Mouse (Mus musculus) MEL (cell line): Measurements from ENCODE around the gene Prkar1a. TPM values are rescaled to one million over a fixed set of nuclear protein-coding genes. Genes with fewer than 3 reads are reported as not detected.
"Not testable (repeated sequence)": the region's sequence is repeated elsewhere in the genome, so short reads cannot be mapped to it uniquely, and the experiment has no call there.

Experiments
- DNase-seq: peaks from one replicate; pipeline ENCODE4 v3.0.0; 2011; ENCODE audit warnings: low read depth, low spot score
- H3K27ac ChIP-seq: 2 replicates; pipeline ENCODE4 v1.5.1; 2012; ENCODE audit warnings: low read depth, mild to moderate bottlenecking, control low read depth, low read length, moderate library complexity; ENCODE audit not compliant: control insufficient read depth
- H3K27me3 ChIP-seq, 2 experiments: fragments of 150-350 bp in 1 of 2; sonication (generic) in 1 of 2; 2 replicates each; pipeline ENCODE4 v1.6.1; 2012; ENCODE audit warnings: low read length in 2 of 2, mild to moderate bottlenecking in 2 of 2, improper control_type of control experiment in 1 of 2, moderate library complexity in 1 of 2; ENCODE audit not compliant: insufficient read depth in 2 of 2, control insufficient read depth in 1 of 2
- H3K36me3 ChIP-seq, 2 experiments: 2 replicates each; pipeline ENCODE4 v1.6.1; 2012 to 2014; ENCODE audit warnings: low read length in 2 of 2, improper control_type of control experiment in 1 of 2, inconsistent platforms in 1 of 2, mild to moderate bottlenecking in 1 of 2; ENCODE audit not compliant: insufficient read depth in 2 of 2, control insufficient read depth in 1 of 2
- H3K4me1 ChIP-seq, 2 experiments: fragments of 150-350 bp in 1 of 2; sonication (generic) in 1 of 2; 2 replicates each; pipeline ENCODE4 v1.6.1; 2012; ENCODE audit warnings: low read length in 2 of 2, improper control_type of control experiment in 1 of 2, mild to moderate bottlenecking in 1 of 2; ENCODE audit not compliant: insufficient read depth in 2 of 2, control insufficient read depth in 1 of 2
- H3K4me3 ChIP-seq, 2 experiments: fragments of 150-350 bp in 1 of 2; sonication (generic) in 1 of 2; 2 replicates each; pipeline ENCODE4 v1.5.1; 2012; ENCODE audit warnings: low read depth in 2 of 2, low read length in 2 of 2, mild to moderate bottlenecking in 2 of 2, moderate library complexity in 2 of 2, control low read depth in 1 of 2, improper control_type of control experiment in 1 of 2; ENCODE audit not compliant: control insufficient read depth in 1 of 2, insufficient read depth in 1 of 2
- H3K79me2 ChIP-seq: 2 replicates; pipeline ENCODE4 v1.6.1; 2012; ENCODE audit warnings: mild to moderate bottlenecking, low read length, moderate library complexity; ENCODE audit not compliant: control insufficient read depth, poor library complexity, insufficient read depth
- H3K9ac ChIP-seq: 2 replicates; pipeline ENCODE4 v1.6.1; 2012; ENCODE audit warnings: low read depth, mild to moderate bottlenecking, control low read depth, low read length, moderate library complexity; ENCODE audit not compliant: control insufficient read depth, poor library complexity, severe bottlenecking
- H3K9me3 ChIP-seq: fragments of 150-350 bp; sonication (generic); replicated peaks from 2 replicates; pipeline ENCODE4 v1.6.1; 2012; ENCODE audit warnings: mild to moderate bottlenecking, low read length, improper control_type of control experiment, moderate library complexity; ENCODE audit not compliant: insufficient read depth
- CHD1 ChIP-seq: IDR thresholded peaks from 2 replicates; pipeline ENCODE4 v1.6.1; 2012; ENCODE audit warnings: low read depth, mild to moderate bottlenecking, inconsistent platforms, low read length, improper control_type of control experiment
- CTCF ChIP-seq, 3 experiments: IDR thresholded peaks in 2 of 3; conservative IDR thresholded peaks in 1 of 3; 2 replicates each; pipeline ENCODE4 v1.5.1; 2011 to 2012; ENCODE audit warnings: low read length in 3 of 3, low read depth in 2 of 3, mild to moderate bottlenecking in 2 of 3, improper control_type of control experiment in 1 of 3, inconsistent platforms in 1 of 3, mixed read lengths in 1 of 3, moderate library complexity in 1 of 3; ENCODE audit not compliant: control insufficient read depth in 1 of 3, insufficient read depth in 1 of 3, poor library complexity in 1 of 3, severe bottlenecking in 1 of 3
- E2F4 ChIP-seq: IDR thresholded peaks from 2 replicates; pipeline ENCODE4 v1.6.1; 2011; ENCODE audit warnings: low read depth, low read length, improper control_type of control experiment, borderline replicate concordance
- EP300 ChIP-seq, 2 experiments: IDR thresholded peaks; 2 replicates each; pipeline ENCODE4 v1.6.1; 2011; ENCODE audit warnings: improper control_type of control experiment in 2 of 2, low read length in 2 of 2, low read depth in 1 of 2, mild to moderate bottlenecking in 1 of 2
- ETS1 ChIP-seq: IDR thresholded peaks from 2 replicates; pipeline ENCODE4 v1.6.1; 2012; ENCODE audit warnings: low read depth, mild to moderate bottlenecking, inconsistent platforms, low read length, improper control_type of control experiment, moderate library complexity
- GATA1 ChIP-seq: IDR thresholded peaks from 2 replicates; pipeline ENCODE4 v1.6.1; 2011; ENCODE audit warnings: low read depth, low read length, improper control_type of control experiment
- HCFC1 ChIP-seq: IDR thresholded peaks from 2 replicates; pipeline ENCODE4 v1.6.1; 2012; ENCODE audit warnings: low read depth, mild to moderate bottlenecking, inconsistent platforms, low read length, improper control_type of control experiment, moderate library complexity
- JUND ChIP-seq: IDR thresholded peaks from 2 replicates; pipeline ENCODE4 v1.6.1; 2011; ENCODE audit warnings: low read depth, mild to moderate bottlenecking, improper control_type of control experiment, low read length
- MAX ChIP-seq: IDR thresholded peaks from 2 replicates; pipeline ENCODE4 v1.6.1; 2011; ENCODE audit warnings: low read length, improper control_type of control experiment
- MAZ ChIP-seq: IDR thresholded peaks from 2 replicates; pipeline ENCODE4 v1.6.1; 2012; ENCODE audit warnings: low read depth, mild to moderate bottlenecking, inconsistent platforms, low read length, improper control_type of control experiment
- MXI1 ChIP-seq: IDR thresholded peaks from 2 replicates; pipeline ENCODE4 v1.6.1; 2011; ENCODE audit warnings: mild to moderate bottlenecking, low read depth, low read length, improper control_type of control experiment
- MYC ChIP-seq: IDR thresholded peaks from 2 replicates; pipeline ENCODE4 v1.6.1; 2011; ENCODE audit warnings: low read depth, mild to moderate bottlenecking, low read length, improper control_type of control experiment, moderate library complexity
- NRF1 ChIP-seq: IDR thresholded peaks from 2 replicates; pipeline ENCODE4 v1.6.1; 2014; ENCODE audit warnings: low read depth, mild to moderate bottlenecking, inconsistent platforms, low read length, improper control_type of control experiment, moderate library complexity; ENCODE audit not compliant: poor library complexity, insufficient read depth, severe bottlenecking
- RAD21 ChIP-seq: IDR thresholded peaks from 2 replicates; pipeline ENCODE4 v1.6.1; 2011; ENCODE audit warnings: mild to moderate bottlenecking, low read depth, low read length, improper control_type of control experiment
- RCOR1 ChIP-seq: IDR thresholded peaks from 2 replicates; pipeline ENCODE4 v1.6.1; 2012; ENCODE audit warnings: low read depth, mild to moderate bottlenecking, inconsistent platforms, low read length, improper control_type of control experiment
- SIN3A ChIP-seq: IDR thresholded peaks from 2 replicates; pipeline ENCODE4 v1.6.1; 2012; ENCODE audit warnings: low read length, improper control_type of control experiment, inconsistent platforms
- SMC3 ChIP-seq: IDR thresholded peaks from 2 replicates; pipeline ENCODE4 v1.6.1; 2011; ENCODE audit warnings: low read depth, low read length, improper control_type of control experiment
- TCF12 ChIP-seq: IDR thresholded peaks from 2 replicates; pipeline ENCODE4 v1.6.1; 2014; ENCODE audit warnings: low read depth, mild to moderate bottlenecking, inconsistent platforms, low read length, improper control_type of control experiment, moderate library complexity
- USF1 ChIP-seq: IDR thresholded peaks from 2 replicates; pipeline ENCODE4 v1.6.1; 2014; ENCODE audit warnings: low read depth, mild to moderate bottlenecking, inconsistent platforms, low read length, improper control_type of control experiment, moderate library complexity
- ZC3H11A ChIP-seq: IDR thresholded peaks from 2 replicates; pipeline ENCODE4 v1.6.1; 2012; ENCODE audit warnings: low read depth, mild to moderate bottlenecking, inconsistent platforms, low read length, improper control_type of control experiment
- ZMIZ1 ChIP-seq: IDR thresholded peaks from 2 replicates; pipeline ENCODE4 v1.6.1; 2012; ENCODE audit warnings: low read depth, mild to moderate bottlenecking, inconsistent platforms, low read length, improper control_type of control experiment, moderate library complexity
- ZNF384 ChIP-seq: IDR thresholded peaks from 2 replicates; pipeline ENCODE4 v1.6.1; 2012; ENCODE audit warnings: low read depth, mild to moderate bottlenecking, inconsistent platforms, low read length, improper control_type of control experiment
- polyA plus RNA-seq, 2 experiments: library from polyadenylated mRNA; stranded (reverse) in 1 of 2; unstranded in 1 of 2; fragments of >175 nt in 1 of 2; fragments of >200 nt in 1 of 2; gene quantifications; 2 replicates each; pipeline versions ENCODE4 v1.2.1 to v1.2.4; 2012; ENCODE audit warnings: low replicate concordance in 2 of 2, low read depth in 1 of 2; ENCODE audit not compliant: insufficient read length in 2 of 2, insufficient read depth in 1 of 2, missing spikeins in 1 of 2
- total RNA-seq: library from RNA; depleted of rRNA; stranded (reverse); fragments of 300-350 nt; gene quantifications from 2 replicates; pipeline ENCODE4 v1.2.3, GENCODE M21; 2012

The Prkar1a gene
- total and polyA plus RNA-seq, 3 experiments, result 69.6 to 152 TPM; not detected in 1

GRCm38 (mm10) chr11:109616352-109616751 lies 32.9 kb upstream of the Prkar1a start:
- Histone ChIP-seq H3K79me2 (no peaks in the 10 kb centered on the region), H3K27me3 (no peaks in the 10 kb centered on the region), H3K4me3 (no peak overlapping the region), H3K9ac (peak overlapping the region; percentile 41; the same call in 1 of the 2 replicates), H3K36me3 (peaks cover 0 to 28% of the 10 kb centered on the region in 2 experiments; a peak in 2 of 4 replicates), H3K4me1 (peaks cover 18 to 31% of the 10 kb centered on the region in 2 experiments), H3K27ac (peak overlapping the region; percentile 39; the same call in 1 of the 2 replicates), H3K9me3 (no peaks in the 10 kb centered on the region)
- peak; percentile 74 for TF ChIP-seq GATA1
- TF ChIP-seq NRF1, result no peak
- 0 out of 2 replicates have a peak, but pooled peaks have one; percentile 9 for TF ChIP-seq RCOR1
- peak; percentile 61; the same call in 1 of the 2 replicates for TF ChIP-seq TCF12
- no peak for TF ChIP-seq MAX
- peak; percentile 59 to 79 for TF ChIP-seq EP300 (IDR thresholded peaks at IDR 0.05; ENCODE audit: low read depth in 1 of 2, low read length in 2 of 2)
- no peak for TF ChIP-seq CHD1
- TF ChIP-seq E2F4, result no peak
- TF ChIP-seq SIN3A, result no peak; the same call in 1 of the 2 replicates
- no peak for TF ChIP-seq CTCF (IDR thresholded peaks at IDR 0.05 in 2 of 3, conservative IDR thresholded peaks at IDR 0.05 in 1 of 3; ENCODE audit: control insufficient read depth in 1 of 3, insufficient read depth in 1 of 3, low read depth in 2 of 3, low read length in 3 of 3, poor library complexity in 1 of 3, severe bottlenecking in 1 of 3)
- no peak for TF ChIP-seq ZMIZ1
- peak; percentile 59 for TF ChIP-seq ETS1
- no peak for TF ChIP-seq USF1
- DNase-seq, result peak; percentile 37

DNA sequence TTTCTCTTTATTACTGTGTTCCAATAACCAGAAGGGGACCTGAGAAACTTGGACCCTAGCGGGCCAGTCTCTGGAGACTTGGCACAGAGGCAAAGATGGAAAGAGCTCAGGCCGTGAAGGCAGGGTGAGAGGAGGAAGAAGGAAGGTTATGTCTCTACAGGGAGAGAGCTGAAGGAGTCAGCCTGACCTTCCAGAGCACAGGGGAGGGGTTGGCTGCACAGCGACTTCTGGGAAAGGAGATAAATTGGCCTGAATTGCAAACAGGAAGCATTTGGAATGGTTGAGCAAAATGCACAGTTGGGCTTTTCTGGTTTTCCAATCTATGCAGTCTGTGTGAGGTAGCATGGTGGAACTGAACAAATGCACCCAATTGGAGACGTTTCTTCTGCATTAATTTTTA lies 32.4 kb upstream of the Prkar1a start:
- no peak for TF ChIP-seq ZMIZ1
- peak in 1 of 2 experiments; percentile 4; a peak in 1 of 4 replicates for TF ChIP-seq EP300 (IDR thresholded peaks at IDR 0.05; ENCODE audit: low read depth in 1 of 2, low read length in 2 of 2)
- Histone ChIP-seq H3K4me1 (peaks cover 18 to 34% of the 10 kb centered on the region in 2 experiments), H3K4me3 (0 out of 4 replicates have a peak overlapping the region, but pooled peaks of 1 of the 2 experiments have one; percentile 14), H3K79me2 (no peaks in the 10 kb centered on the region), H3K36me3 (peaks cover 0 to 32% of the 10 kb centered on the region in 2 experiments; a peak in 2 of 4 replicates), H3K27me3 (no peaks in the 10 kb centered on the region), H3K27ac (peak overlapping the region; percentile 39), H3K9me3 (no peaks in the 10 kb centered on the region), H3K9ac (peak overlapping the region; percentile 41; the same call in 1 of the 2 replicates)
- peak; percentile 32 for DNase-seq

- H3K4me1 ChIP-seq, result peaks cover 12 to 27% of the 10 kb centered on the region in 2 experiments
- not testable (repeated sequence) for H3K9me3 ChIP-seq, H3K4me3 ChIP-seq, H3K27ac ChIP-seq, H3K27me3 ChIP-seq, H3K79me2 ChIP-seq, H3K9ac ChIP-seq
- peaks cover 0 to 27% of the 10 kb centered on the region in 2 experiments; a peak in 2 of 4 replicates for H3K36me3 ChIP-seq
- TF ChIP-seq RAD21 (peak; percentile 81), MYC (peak; percentile 69; the same call in 1 of the 2 replicates), CTCF (IDR thresholded peaks at IDR 0.05 in 2 of 3, conservative IDR thresholded peaks at IDR 0.05 in 1 of 3; ENCODE audit: control insufficient read depth in 1 of 3, insufficient read depth in 1 of 3, low read depth in 2 of 3, low read length in 3 of 3, poor library complexity in 1 of 3, severe bottlenecking in 1 of 3) (peak; percentile 72 to 78 (median 74)), HCFC1 (peak; percentile 54), MXI1 (peak; percentile 56; the same call in 1 of the 2 replicates), SMC3 (peak; percentile 84), SIN3A (peak; percentile 73), ZC3H11A (peak; percentile 76), ETS1 (0 out of 2 replicates have a peak, but pooled peaks have one; percentile 32), ZNF384 (peak; percentile 27; the same call in 1 of the 2 replicates), MAZ (0 out of 2 replicates have a peak, but pooled peaks have one; percentile 67), JUND (peak; percentile 100)
- TF ChIP-seq, all 39 proteins: peak for 12; not testable (repeated sequence) for 27
- DNase-seq, result peak; percentile 90
Observed at GRCm38 (mm10) chr11:109619055-109619454, 30.1 kb upstream of the Prkar1a start.
